Mouse (Mus musculus): ENCODE measurements at regions not wholly inside any gene's neighbourhood (a gene's known extent, or its start where the extent isn't known, plus 50 kb on each side); places are given as distances from the start of the nearest gene placed in this dataset.

DNA sequence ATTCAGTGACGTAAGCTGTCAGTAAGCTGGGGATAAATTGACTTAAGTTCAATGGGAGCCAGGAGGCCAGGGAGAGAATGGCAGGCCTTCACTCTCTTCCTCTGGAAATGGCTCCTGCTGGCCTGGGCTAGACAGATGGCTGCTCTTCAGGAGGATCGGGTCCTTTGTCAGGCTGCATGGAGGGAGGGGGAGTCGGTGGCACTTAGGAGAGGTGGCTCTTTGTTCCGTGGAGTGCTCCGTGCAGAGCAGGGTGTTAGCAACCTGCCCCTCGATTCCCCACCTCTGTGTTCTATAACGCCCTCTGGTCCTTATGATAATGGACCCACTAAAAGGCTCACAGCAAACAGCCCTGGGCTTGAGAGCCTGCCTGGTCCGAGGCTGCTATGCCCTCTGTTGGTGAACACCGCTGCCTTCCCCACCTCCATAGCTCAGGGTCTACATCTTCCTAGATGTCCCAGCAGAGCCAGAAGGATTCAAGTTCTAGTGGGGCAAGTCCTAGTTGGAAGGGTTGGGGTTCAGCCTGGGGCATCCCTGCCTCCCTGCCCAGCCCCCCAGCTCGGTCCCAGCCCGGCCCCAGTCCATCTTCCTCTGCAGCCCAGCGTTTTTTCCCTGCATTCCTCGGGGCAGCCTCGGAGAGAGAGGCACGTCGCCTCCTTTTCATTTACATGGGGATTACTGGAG, 232.1 kb upstream of the 4930535I16Rik start:
- DNase-seq, result no peak

DNA sequence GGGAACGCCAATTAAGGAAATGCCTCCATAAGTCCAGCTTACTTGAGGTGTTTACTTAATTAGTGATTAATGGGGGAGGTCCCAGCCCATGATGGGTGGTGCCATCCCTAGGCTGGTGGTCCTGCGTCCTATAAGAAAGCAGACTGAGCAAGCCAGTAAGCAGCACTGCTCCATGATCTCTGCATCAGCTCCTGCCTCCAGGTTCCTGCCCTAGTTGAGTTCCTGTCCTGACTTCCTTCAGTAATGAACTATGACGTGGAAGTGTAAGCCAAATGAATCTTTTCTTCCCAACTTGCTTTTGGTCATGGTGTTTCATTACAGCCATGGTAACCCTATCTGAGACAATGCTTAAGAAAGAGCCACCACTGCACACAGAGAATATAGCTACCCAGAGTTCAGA, 231.2 kb upstream of the 4930535I16Rik start:
- DNase-seq, result no peak

DNA sequence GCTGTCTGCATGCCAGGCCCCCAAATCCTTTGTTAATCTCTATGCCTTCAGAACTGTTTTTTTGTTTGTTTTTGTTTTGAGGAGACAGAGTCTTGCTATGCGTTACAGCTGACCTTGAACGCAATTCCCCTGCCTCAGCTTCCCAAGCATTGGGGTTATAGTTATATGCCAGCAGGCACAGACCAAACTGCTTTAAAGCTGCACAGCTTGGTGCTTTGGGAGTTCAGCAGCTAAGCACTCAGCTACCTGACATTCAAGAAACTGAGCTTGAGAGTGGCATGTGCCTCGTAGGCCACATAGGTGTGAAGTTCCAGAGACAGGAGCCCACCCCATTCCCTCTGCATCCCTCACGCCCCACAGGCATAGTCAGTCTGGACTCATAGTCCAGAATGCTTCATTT, 229.5 kb upstream of the 4930535I16Rik start:
- no peak for DNase-seq

DNA sequence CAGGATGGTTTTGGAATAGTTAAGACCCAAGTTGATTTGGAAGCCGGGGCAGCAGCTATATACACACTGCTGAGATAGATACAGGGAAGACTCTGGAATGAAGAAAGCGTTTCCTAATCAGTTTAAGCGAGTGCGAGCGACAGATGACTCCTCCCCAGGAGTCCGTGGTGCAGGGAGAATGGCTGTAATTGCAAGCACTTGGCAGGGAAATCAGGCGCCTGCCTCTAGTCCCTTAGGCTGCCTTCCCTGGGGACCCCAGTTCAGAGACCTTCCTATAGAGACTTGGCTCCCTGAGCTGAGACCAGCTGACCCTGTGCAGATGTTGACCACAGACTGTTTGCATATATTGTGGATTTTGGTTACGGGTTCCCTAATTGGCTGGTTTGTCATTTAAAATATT, 228.3 kb upstream of the 4930535I16Rik start:
- DNase-seq, result no peak

DNA sequence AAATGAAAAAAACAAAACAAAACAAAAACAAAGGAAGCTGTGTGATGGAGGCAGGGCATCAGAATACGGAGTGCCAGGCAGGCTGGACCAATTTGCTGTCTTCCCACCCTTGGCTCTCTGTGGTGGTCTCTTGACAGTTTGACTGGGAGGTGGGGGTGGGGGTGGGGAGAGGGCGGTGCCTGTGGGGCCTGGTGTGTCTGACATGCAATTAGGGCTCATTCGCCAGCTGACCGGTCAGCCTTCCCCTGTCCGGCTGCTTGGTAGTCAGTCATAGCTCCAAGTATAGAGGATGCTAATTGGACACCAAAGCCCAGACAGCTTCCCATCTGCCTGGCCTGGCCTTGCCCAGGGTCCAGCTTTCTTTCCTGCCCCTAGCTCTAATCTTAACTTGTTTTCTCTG, 225.8 kb upstream of the 4930535I16Rik start:
- DNase-seq, result no peak

DNA sequence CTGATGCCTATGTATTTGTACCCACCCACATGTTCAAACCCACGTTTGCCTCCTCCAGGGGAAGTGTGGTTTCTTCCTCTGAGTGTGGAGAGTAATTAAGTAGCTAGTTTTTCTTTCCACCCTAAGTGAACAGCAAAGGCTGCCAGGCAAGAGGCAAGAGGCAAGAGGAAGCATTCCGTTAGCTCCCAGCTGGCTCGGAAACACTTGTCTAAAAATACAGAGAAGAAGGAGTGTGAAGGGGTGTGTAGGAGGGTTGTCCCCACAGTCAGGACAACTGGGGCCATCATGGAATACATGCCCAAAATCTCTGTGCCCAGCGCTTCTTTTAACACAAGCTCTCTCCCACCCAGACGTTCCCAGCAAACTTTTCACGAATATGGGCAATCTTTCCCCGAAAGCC, 225.4 kb upstream of the 4930535I16Rik start:
- DNase-seq, result no peak

DNA sequence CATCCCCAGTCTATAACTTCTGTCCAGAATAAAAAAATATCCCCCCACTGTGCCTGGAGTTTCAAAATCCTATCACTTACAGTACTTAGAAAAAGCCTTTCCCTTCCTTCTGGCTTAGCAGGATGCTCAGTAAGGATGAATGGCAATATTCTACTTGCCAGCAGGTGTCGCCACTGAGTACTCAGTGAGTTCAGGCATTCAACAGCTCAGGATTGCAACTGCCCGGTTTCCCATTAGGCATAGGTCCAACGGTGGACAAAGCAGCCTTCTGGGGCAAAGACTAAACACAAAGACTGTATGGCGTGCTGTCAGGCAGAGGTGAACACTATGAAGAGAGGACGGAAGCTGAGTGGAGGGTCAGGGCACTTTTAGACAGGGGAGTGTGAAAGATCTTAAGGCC, 224.3 kb upstream of the 4930535I16Rik start:
- DNase-seq, result peak; percentile 6 to 8

DNA sequence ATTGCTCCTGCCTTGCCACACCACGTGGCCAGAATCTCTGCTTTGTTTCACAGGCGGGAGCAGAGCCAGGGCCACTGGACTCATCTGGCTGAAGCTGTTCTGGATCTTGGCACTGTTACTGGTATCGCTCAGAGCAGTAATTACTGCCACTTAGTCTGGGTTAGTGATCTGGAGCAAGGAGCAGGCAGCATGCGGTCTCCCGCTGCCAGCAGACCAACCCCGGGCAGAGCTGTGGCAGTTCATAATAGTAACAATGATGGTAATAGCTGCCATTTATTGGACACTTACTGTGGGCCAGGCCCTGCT, 217.3 kb upstream of the 4930535I16Rik start:
- no peak for DNase-seq

DNA sequence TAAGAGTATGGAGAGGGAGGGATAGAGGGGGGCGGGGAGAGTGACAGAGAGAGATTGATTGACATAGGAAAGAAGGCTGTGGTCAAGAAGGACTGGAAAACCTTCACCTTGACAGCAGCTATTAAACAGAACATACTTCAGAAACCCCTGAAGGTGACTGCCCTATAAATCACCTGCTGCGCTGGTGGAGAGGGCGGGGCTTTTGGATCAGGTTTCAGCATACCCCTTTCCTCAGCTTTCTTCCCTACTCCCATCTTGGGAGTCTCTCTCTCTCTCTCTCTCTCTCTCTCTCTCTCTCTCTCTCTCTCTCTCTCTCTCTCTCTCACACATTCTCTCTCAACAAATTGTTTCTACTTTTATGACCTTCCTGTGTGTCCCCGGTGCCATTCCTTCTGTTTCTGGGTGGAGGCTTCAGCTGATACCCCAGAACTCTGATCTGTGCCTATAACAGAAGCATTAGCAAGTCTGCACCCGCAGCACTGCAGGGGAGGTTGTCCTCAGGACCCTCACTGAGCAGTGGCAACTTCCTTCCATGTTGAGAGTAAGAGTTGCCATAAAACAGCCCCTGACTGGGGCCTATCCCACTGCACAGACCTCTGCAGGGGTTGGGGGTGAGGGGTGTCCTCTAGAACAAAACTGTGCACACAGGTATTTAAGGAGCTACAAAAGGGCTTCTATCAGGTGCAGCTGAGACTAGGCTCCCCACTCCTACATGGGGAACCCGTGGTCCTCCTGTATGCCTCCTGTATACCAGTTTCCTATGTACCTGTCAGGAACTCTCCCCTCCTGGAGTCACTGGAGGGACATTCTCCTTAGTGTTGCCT, 216.7 kb upstream of the 4930535I16Rik start:
- DNase-seq, result no peak

DNA sequence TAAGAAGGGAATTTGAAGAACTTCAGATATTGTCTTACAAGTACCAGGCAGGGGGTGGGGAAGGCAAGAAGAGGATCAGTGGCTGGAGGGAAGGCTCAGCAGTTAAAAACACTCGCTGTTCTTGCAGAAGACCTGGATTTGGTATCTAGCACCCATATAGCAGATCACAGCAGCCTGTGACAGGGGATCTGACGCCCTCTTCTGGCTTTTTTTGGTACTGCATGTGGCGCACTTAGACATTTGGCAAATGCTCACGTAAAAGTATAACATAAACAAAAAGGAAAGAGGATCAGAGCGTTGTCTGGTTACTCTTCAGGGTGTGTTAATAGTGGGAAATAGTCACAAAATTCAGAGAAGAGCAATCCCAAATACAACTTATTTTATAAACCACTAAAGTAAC, 213.1 kb upstream of the 4930535I16Rik start:
- DNase-seq, result no peak

DNA sequence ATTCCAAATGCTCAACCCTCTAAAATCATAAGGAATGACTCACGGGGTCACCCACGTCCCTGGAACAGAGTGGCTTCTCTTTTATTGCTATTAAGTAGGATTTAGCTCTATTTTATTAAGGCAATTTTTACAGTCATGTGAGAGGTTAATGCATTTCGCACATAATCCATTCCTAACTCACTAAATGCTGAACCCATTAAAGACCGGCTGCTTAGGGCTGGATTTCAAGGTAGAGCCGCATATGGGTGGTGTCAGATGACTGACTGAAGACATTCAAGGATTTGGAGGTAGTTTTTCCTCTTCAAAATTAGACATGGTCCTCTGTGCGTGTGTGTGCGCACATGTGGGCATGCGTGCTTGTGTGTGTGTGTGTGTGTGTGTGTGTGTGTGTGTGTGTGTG, 208.4 kb upstream of the 4930535I16Rik start:
- DNase-seq, result no peak

DNA sequence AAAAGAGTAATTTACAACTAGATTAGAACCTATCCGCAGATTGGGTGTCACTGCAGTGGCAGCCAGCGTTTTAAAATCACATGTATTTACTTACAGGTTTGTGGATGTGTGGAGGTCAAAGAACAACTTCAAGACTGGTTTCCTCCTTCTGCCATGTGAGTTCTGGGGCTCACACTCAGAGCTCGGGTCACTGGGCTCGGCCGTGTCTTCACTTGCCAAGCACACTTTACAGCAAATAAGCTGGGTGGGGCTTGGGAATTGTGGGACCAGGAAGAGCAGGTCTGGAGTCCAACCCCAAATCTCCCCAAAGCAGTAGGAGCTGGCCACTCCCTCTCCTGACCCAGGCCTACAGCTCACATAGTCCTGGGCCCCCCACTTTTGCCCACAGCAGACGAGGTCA, 202.5 kb upstream of the 4930535I16Rik start:
- DNase-seq, result no peak

DNA sequence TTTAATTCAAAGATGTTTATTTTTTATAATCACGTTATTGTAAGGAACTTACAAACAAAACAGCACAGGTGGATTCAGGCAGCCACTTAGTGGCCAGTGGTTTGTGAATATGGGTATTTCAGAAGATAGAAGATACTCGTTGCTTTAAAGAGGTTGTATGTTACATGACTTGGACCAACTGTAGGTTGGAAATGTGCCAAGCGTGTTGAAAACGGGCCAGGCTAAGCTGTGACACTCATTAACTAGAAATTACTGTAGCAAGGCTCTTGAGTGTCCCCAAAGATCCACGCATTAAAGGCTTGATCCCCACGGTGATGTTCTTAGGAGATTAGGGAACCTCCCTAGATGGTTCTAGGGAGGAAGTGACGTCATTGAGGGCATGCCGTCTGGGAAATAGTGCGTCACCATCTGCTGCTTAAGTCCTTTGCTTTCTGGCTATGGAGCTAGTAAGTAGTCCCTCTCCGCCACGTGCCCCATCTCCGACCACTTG, 196.1 kb upstream of the 4930535I16Rik start:
- no peak for DNase-seq

DNA sequence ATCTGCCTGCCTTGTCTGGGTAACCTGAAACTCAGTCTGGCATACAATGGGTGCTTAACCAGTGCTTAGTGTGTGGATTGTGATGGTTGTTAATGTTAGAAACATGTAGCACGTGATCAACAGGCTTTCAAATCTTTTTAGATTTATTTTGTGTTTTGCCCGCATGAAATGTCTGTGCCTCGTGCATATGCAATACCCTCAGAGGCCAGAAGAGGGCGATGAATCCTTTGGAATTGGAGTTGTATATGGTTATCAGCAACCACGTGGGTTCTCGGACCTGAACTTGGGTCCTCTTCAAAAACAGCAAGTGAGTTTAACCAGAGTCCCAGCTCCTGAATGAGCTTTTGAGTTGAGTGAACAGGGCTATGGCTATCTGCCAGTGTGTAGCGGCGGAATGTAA, 192.9 kb upstream of the 4930535I16Rik start:
- DNase-seq, result no peak

DNA sequence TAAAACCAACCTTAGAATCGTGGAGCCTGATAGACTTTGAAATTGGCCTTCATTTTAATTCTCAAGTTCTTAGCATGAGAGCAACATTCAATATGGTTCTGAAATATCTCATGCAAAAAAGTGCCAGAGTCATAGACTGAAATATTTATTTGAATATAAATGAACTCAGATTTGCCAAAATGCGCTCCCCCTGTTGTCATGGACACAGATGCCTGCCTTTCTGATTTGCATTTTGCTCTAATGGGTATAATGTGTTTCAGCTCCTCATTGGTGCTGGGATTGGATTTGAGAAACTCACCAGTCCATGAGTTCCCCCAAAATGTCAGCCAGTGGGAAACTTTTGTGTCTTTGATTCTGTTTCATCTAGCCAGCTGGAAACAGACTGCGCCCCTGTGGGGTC, 191.5 kb upstream of the 4930535I16Rik start:
- no peak for DNase-seq

DNA sequence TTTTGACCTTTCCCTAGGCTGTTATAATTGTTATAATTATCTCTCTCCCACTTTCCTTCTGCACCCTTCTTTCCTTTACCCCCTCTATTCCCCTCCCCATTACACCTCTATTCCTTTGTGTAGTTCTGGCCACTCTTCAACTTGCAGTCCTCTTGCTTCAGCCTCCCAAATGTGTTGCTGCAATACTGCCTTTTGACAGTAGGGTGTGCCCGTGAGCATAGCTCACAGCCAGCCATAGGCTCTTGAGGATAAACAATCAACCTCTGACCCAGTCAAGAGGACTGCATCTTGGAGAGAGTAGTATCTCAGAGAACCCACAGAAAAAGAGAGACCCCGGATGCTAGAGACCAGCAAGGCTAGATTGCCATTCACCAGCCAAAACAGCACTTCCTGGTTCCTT, 184.9 kb upstream of the 4930535I16Rik start:
- no peak for DNase-seq

DNA sequence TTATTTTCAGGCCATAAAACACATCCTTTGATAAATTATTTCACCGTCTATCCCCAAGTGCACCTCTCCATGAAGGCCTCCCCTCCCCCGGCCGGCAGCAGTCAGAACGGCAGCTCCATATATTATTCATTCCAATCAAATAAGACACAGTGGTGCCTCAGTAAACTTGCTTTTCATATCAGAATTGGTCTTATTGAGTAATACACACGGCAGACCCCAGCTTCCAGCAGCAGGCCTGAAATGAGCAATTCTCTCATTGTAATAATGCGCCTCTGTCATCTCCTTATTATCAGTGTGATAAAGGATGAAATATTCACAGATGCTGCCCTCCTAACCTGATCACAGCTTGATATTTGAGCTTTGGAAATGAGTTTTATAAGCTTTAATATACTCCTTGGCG, 169.0 kb upstream of the 4930535I16Rik start:
- no peak for DNase-seq

DNA sequence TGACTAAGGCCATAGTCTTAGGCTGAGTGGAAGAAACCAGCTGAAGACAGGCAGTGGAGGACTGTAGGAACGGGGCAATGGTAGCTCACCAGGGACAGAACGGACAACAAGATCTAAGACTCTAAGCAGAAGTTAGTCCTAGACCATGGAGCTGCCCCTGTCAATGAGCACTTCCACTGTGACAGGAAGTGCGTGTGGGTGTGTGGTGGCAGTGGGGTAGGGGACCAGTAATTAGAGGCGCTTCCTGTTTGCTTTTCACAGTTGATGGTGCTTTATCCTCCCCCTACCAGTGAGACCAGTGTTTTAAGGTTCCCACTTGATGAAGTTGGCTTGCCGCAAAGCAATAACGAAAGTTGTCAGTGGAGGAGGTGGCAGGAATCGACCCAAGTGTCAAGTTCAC, 168.4 kb upstream of the 4930535I16Rik start:
- no peak for DNase-seq

DNA sequence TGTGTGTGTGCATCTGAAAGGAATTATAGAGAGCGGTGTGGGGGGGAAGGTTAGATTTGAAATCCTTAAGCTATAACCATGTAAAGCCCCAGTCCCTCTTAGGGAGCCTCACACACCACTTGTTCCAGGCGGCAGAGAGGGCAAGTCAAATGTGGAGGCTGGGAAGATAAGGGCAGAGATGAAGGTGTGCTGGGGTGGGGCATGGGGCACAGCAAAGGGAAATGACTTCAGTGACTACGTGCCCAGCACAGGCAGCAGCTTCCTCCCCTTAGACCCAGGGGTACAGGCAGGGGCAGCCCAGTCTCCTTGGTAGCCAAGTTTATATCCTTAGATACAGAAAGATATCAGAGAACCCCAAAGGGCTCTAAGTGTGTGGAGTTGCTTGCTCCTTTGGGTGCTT, 161.8 kb upstream of the 4930535I16Rik start:
- DNase-seq, result no peak

DNA sequence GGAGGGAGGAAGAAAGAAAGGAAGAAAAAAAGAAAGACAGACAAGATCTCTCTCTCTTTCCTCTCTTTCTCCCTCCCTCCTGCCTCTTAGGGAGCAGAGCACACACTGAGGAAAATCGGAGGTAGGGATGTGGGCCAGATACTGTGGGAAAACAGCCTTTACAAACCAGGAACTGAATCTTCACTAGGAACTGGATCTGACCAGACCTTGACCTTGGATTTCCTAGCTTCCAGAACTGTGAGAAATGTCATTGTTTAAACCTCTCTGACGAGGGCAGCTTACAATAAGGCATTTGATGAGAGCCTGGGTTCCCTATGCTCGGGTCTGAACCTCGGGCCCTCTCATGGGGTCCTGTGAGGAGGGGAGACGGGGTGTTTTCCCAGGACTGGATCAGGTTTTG, 157.7 kb upstream of the 4930535I16Rik start:
- no peak for DNase-seq

DNA sequence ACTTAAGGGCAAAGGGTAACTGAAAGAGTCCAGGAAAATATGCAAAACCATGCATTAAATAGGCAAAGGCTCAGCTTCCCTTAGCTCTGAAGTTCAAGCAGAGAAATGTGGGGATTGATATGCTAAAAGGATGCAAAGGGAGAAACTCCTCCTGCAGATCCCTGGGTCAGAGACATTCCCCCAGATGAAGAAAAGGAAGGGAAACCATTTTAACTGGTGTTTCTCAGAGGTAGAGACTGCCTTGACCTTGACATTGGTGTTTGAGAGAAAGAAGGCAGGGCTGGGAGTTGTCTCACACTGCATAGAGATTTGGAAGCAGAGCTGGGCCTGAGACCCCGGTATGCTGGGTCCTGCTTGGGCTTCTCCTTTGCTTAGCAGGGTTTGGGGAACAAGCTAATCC, 155.8 kb upstream of the 4930535I16Rik start:
- no peak for DNase-seq

DNA sequence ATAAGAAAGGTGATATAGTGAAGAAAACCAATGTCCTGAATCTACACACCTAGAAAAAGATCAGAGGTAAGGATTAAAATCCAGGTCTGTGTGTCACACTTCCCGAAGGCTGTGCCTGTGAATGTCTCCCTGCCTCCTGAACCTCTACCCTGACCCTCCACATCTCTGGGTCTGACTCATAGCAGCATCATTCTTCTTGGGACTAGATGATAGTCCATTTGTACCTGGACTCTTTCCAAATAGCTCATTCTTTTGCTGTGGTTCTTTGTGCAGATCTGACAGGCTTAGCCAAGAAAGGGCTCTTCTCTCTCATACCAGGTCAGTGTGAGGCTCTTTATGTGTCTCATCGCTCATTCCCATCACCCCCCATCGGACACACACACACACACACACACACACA, 146.8 kb upstream of the 4930535I16Rik start:
- no peak for DNase-seq

DNA sequence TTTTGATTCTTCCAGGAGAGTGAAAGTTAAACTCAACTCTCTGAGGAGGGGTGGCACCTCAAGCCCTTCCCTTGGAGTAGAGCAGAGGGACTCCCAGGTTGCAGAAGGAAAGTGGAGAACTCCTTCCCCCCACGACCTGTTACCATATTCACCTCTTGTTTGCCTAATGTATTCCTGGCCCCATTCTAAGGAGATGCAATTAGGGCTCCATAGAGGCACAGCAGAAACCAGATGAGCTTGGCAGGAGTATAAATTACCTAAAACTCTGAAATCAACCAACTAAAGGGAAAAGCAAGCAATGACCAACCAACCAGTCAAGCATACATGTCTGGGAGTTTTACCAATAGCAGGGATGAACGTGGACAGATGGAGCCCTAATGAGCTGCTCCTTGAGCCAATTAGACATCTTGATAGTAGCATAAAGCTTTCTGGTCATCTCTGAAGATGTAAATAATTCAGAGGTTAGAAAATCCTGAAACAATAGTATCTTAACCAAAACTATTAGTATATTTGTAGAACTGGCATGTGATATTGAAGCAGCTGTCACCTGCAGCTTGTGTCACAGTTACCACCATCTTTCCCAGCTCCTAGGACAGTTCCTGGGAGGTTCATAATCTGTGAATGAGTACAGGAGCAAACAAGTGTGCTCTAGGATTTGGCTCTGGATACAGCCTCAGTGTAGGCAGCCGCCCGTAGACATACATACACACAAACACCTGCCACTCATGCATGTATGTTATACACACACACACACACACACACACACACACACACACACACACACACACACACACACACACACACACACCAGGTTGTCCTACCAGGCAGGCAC, 145.7 kb upstream of the 4930535I16Rik start:
- DNase-seq, result no peak

DNA sequence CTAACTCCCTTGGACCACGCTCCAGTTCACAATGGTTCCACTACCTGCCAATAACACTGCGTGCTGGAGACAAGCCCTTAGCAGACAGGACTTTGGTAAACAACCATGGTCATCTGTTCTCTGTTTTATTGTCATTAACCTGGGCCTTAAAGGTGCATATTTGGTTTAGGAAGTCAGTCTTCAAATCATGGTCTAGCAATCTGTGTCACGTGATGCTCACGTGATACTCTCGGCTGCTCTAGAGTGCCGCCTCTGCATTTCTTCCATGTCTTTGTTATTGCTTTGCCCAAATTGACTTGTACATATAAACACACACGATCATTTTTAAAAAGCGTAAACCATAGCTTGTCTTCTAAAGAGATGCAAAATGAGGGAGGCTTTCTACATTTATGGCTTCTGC, 139.8 kb upstream of the 4930535I16Rik start:
- DNase-seq, result no peak
